Mouse (Mus musculus) stomach, embryonic 16.5 days (tissue): ENCODE data around the gene Uspl1. TPM values are rescaled to one million over a fixed set of nuclear protein-coding genes. Genes with fewer than 3 reads are reported as not detected.
A peak's percentile ranks its signal among the peaks of the same experiment; 100 is the strongest.
"Not testable (repeated sequence)": the region's sequence is repeated elsewhere in the genome, so short reads cannot be mapped to it uniquely, and the experiment has no call there.

Experiments
- ATAC-seq: fragments of 200-750 bp; cut with Nextera tagmentation; 2 replicates; pipeline ENCODE4 v1.8.0; 2017; ENCODE audit warnings: moderate number of reproducible peaks, moderate TSS enrichment; ENCODE audit not compliant: insufficient read depth, low FRiP score
- H3K27ac ChIP-seq: fragments of 300-500 bp; sonication (generic); 2 replicates; pipeline ENCODE4 v1.5.1; 2014; ENCODE audit warnings: low read length
- H3K27me3 ChIP-seq: fragments of 300-500 bp; sonication (generic); 2 replicates; pipeline ENCODE4 v1.6.1; 2014; ENCODE audit warnings: low read length, control low read depth, mixed read lengths; ENCODE audit not compliant: control insufficient read depth, insufficient read depth
- H3K36me3 ChIP-seq: fragments of 300-500 bp; sonication (generic); 2 replicates; pipeline ENCODE4 v1.6.1; 2014; ENCODE audit warnings: low read length; ENCODE audit not compliant: control insufficient read depth, insufficient read depth
- H3K4me1 ChIP-seq: fragments of 300-500 bp; sonication (generic); 2 replicates; pipeline ENCODE4 v1.6.1; 2014; ENCODE audit warnings: low read length, control low read depth, mixed read lengths; ENCODE audit not compliant: control insufficient read depth, insufficient read depth
- H3K4me2 ChIP-seq: fragments of 300-500 bp; sonication (generic); 2 replicates; pipeline ENCODE4 v1.6.1; 2014; ENCODE audit warnings: low read depth, low read length, mixed read lengths
- H3K4me3 ChIP-seq: fragments of 300-500 bp; sonication (generic); replicated peaks from 2 replicates; pipeline ENCODE4 v1.5.1; 2014; ENCODE audit warnings: mild to moderate bottlenecking, low read length
- H3K9ac ChIP-seq: fragments of 300-500 bp; sonication (generic); 2 replicates; pipeline ENCODE4 v1.6.1; 2014; ENCODE audit warnings: low read length
- H3K9me3 ChIP-seq: fragments of 300-500 bp; sonication (generic); replicated peaks from 2 replicates; pipeline ENCODE4 v1.6.1; 2016; ENCODE audit warnings: low read length, control low read depth; ENCODE audit not compliant: control insufficient read depth
- whole genome bisulfite sequencing: fragments of 180-500 bp; shearing (Covaris S2); extraction: QIAGEN DNeasy Blood & Tissue Kit; methylation state at CpG from one replicate; pipeline ENCODE4 v1.1.7; 2014; 5-methylcytosine and 5-hydroxymethylcytosine counted together
- polyA plus RNA-seq: library from polyadenylated mRNA; unstranded; fragments of >200 nt; fragmentation: Nextera tagmentation; extraction: Ambion mirVana; gene quantifications from 2 replicates; pipeline ENCODE4 v1.2.1, GENCODE M21; 2015

Gene Uspl1
- 32.2 and 36.7 TPM in 2 replicates for polyA plus RNA-seq

GRCm38 (mm10) chr5:149184104-149184843 lies at the start of gene Uspl1, which contains the start of gene Hmgb1:
Gene Uspl1 (plus strand): TSS chr5:149184350.
Gene Hmgb1 (minus strand): TSS chr5:149184489.
- under 1% methylated on average over 58 of the region's 59 CpGs for WGBS
- H3K4me2 ChIP-seq = peak within 1 kb of the TSS; percentile 97
- H3K36me3 ChIP-seq = peaks cover 4% of the 10 kb centered on the region; the same call in 1 of the 2 replicates
- H3K27me3 ChIP-seq = no peaks in the 10 kb centered on the region
- H3K27ac ChIP-seq = peak within 1 kb of the TSS; percentile 87
- peak within 1 kb of the TSS; percentile 69 for H3K4me3 ChIP-seq
- H3K4me1 ChIP-seq = peaks cover 7% of the 10 kb centered on the region; the same call in 1 of the 2 replicates
- H3K9ac ChIP-seq = peak within 1 kb of the TSS; percentile 83
- no peaks in the 10 kb centered on the region for H3K9me3 ChIP-seq
- ATAC-seq = peak; percentile 97

DNA sequence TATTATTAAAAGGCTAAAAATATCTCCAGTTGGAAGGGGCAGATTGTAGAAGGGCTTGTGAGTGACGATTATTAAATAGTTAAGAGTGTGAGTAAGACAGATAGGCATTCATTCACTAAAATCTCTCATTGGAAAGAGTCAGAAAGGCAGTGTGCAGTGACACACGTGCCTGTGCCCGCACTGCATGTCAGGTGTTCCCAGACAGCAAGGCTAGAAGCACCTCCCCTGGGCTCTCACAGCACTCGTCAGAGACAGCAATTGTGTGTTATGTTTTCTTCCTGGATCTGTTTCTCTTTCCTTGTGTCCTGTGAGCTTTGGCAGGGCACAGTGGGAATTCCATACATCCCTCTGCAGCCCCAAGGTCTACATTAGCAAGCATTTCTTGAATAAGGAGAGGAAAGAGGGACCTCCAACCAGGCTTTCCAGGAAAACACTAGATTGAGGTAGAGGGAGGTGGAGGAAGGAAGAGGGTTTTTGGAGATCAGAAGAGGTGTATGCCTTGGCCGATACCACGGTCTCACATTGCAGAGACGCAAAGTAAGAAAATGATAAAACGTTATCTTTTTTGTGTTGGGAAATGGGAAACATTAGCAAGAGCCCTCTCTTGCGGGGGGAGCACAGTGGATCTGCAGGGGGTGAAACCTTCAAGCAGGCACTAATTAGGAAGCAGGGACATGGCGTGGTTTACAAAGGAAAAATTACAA lies 49.2 kb upstream of the Uspl1 start:
- Histone ChIP-seq H3K9me3 (no peaks in the 10 kb centered on the region), H3K4me1 (no peaks in the 10 kb centered on the region), H3K4me2 (no peak overlapping the region), H3K4me3 (no peak overlapping the region), H3K36me3 (no peaks in the 10 kb centered on the region), H3K27me3 (no peaks in the 10 kb centered on the region), H3K27ac (no peak overlapping the region), H3K9ac (no peak overlapping the region)
- ATAC-seq = no peak
- WGBS = 68% methylated on average over 10 of the region's 10 CpGs

DNA sequence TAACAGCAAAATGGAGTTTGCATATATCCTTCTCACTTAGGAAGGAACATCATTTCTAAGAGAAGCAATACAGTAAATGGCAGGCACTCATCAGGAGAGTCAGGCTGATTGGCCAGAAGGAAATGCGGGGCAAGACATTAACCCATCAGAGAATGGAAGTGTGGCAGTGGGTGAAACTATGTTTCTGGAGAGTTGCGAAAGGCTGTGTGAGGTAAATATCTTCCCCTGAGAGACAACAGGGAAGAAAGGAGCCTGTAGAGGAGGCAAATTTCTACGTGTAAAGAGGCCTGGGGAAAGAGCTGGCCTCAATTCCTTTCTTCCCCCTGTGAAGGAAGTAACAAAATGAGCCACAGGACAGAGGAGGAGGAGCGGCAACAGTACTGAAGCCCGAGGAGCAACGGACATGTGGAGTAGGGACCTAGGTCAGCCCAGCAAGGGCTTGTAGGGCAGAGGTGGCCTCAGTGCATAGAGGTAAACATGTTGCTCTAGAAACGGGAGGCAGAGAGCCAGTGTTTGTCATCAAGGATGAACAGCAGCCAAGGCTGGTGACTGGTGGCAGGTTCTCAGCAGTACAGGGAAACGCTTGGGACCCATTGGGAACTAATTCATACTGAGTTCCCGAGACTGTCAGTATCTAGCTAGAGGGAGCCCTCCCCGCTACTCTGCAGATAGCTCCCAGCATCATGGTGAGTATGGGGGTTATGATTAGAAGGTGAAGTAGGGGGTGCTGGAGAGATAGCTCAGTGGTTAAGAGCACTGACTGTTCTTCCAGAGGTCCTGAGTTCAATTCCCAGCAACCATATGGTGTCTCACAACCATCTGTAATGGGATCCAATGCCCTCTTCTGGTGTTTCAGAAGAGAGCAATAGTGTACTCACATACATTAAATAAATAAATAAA lies 48.4 kb upstream of the Uspl1 start:
- no peaks in the 10 kb centered on the region for H3K36me3 ChIP-seq
- no peak overlapping the region for H3K9ac ChIP-seq
- ATAC-seq = no peak
- no peak overlapping the region for H3K27ac ChIP-seq
- no peaks in the 10 kb centered on the region for H3K27me3 ChIP-seq
- H3K4me2 ChIP-seq = no peak overlapping the region
- no peak overlapping the region for H3K4me3 ChIP-seq
- H3K9me3 ChIP-seq = no peaks in the 10 kb centered on the region
- H3K4me1 ChIP-seq = no peaks in the 10 kb centered on the region
- WGBS = 84% methylated on average over 10 of the region's 10 CpGs

DNA sequence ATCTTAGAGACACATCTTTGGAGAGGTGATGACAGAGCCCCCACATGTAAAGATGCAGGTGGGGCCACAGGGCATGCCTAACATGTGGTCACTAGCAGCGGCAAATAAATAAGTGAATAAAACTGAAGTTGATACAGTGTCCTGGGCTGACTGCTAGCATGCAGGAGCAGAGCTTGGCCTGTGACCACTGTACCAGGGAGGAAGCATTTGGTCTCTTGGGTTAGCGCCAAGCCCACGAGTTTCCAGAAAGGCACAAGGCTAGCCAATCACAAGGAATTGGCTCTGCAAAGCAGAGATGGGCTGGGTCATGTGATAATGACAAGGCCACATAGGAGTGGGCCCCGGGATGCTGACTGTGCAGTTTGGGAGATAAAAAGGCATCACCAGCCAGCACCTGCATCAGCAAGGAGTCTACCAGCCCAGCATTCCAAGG lies 47.2 kb upstream of the Uspl1 start:
- Histone ChIP-seq H3K9ac (no peak overlapping the region), H3K4me3 (no peak overlapping the region), H3K36me3 (no peaks in the 10 kb centered on the region), H3K4me1 (no peaks in the 10 kb centered on the region), H3K27me3 (no peaks in the 10 kb centered on the region), H3K4me2 (no peak overlapping the region), H3K27ac (no peak overlapping the region), H3K9me3 (no peaks in the 10 kb centered on the region)
- no peak for ATAC-seq
- 69% methylated on average over 4 of the region's 4 CpGs for WGBS

DNA sequence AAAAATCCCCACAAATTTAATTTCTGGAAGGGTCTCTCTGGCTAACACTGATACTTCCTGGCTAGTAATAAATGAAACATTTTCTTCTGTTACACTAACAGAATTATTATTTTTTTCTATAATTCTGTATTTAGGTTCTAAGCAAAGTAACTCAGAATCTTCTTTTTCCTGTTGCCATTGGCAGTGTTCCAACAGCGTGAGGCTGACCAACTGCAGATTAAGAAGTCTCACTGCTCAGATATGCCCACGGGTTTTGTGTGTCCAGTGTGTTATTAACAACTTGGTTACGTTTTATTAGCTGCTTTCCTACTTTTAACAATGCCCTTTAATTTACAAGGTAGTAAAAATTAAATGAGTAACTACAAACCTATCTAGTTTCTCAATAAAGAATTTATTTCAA lies 46.7 kb upstream of the Uspl1 start:
- Histone ChIP-seq H3K27me3 (no peaks in the 10 kb centered on the region), H3K9me3 (no peaks in the 10 kb centered on the region), H3K4me3 (no peak overlapping the region), H3K4me2 (no peak overlapping the region), H3K27ac (no peak overlapping the region), H3K4me1 (no peaks in the 10 kb centered on the region), H3K9ac (no peak overlapping the region), H3K36me3 (no peaks in the 10 kb centered on the region)
- no peak for ATAC-seq
- WGBS = 37% methylated on average over 3 of the region's 3 CpGs

DNA sequence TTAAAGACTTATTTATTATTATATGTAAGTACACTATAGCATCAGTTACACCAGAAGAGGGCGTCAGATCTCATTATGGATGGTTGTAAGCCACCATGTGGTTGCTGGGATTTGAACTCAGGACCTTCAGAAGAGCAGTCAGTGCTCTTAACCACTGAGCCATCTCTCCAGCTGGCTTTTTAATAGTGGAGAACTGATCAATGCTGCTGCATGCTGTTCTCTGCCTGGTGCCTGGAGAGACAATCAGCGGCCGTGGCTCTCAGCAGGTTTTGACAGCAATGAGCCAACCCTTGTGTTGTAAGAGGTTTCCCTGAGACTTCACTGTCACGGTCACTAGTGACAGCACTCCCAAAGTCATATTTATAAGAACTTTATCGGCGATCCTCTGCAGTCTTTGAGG lies 46.1 kb upstream of the Uspl1 start:
- H3K4me2 ChIP-seq = not testable (repeated sequence)

DNA sequence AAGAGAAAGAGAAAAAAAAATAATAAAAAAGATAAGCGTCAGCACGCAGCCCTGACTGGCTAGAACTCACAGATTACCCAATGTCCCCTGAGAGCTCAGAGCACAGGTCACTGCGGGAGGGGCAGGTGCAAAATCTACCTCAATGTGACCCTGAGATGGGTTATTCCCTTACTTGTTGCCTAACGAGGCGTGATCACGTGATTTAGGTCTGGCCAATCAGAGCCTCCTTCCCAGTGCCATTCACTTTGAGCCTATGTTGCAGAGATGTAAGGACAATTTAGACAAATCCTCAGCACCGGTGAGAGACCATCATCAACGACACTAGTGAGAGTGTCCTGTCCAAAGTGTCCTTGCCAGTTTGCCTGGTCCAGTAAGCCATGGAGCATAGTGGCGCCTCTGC lies 43.8 kb upstream of the Uspl1 start:
- WGBS = 63% methylated on average over 9 of the region's 9 CpGs
- Histone ChIP-seq H3K4me1 (peaks cover 4% of the 10 kb centered on the region; the same call in 1 of the 2 replicates), H3K27me3 (no peaks in the 10 kb centered on the region), H3K27ac (no peak overlapping the region), H3K9ac (no peak overlapping the region), H3K9me3 (no peaks in the 10 kb centered on the region), H3K36me3 (no peaks in the 10 kb centered on the region), H3K4me2 (no peak overlapping the region), H3K4me3 (no peak overlapping the region)
- no peak for ATAC-seq

More for the DNA sequence above, 46.1 kb upstream of the Uspl1 start:
- 92% methylated on average over 6 of the region's 6 CpGs for WGBS
- H3K9me3 ChIP-seq, H3K9ac ChIP-seq, H3K27me3 ChIP-seq, H3K4me1 ChIP-seq, H3K36me3 ChIP-seq, H3K4me3 ChIP-seq, H3K27ac ChIP-seq, ATAC-seq: not testable (repeated sequence)

GRCm38 (mm10) chr5:149141155-149141554 lies 43.0 kb upstream of the Uspl1 start:
- ATAC-seq, H3K36me3 ChIP-seq, H3K27ac ChIP-seq, H3K9me3 ChIP-seq, H3K9ac ChIP-seq, H3K4me1 ChIP-seq, H3K4me2 ChIP-seq, H3K27me3 ChIP-seq, H3K4me3 ChIP-seq: not testable (repeated sequence)
- WGBS = 89% methylated on average over 1 of the region's 1 CpGs
